Mouse (Mus musculus) left cerebral cortex, adult 8-10 months (tissue): ENCODE results near the gene Pnn. TPM values are rescaled to one million over a fixed set of nuclear protein-coding genes. Genes with fewer than 3 reads are reported as not detected.
"Not testable (repeated sequence)": the region's sequence is repeated elsewhere in the genome, so short reads cannot be mapped to it uniquely, and the experiment has no call there.

Source experiments
- DNase-seq, 2 experiments: peaks; one replicate each; pipeline ENCODE4 v3.0.0; 2022; ENCODE audit warnings: low spot score in 2 of 2
- total RNA-seq, 4 experiments: library from RNA; stranded (reverse); gene quantifications; 2 replicates each; pipeline ENCODE4 v1.2.4; 2022

Gene Pnn
- total RNA-seq = 10 to 100 TPM; 43.1 to 57.8 (median 49.0) TPM

- peak; percentile 91 to 97 for DNase-seq
Measured at GRCm38 (mm10) chr12:59066448-59067077, at the start of gene Pnn. Pnn (plus strand) TSS chr12:59066884.

- no peak for DNase-seq
Measured at GRCm38 (mm10) chr12:59017970-59018369, 48.7 kb upstream of the Pnn start.

GRCm38 (mm10) chr12:59019891-59020290 is 46.8 kb upstream of the Pnn start:
- DNase-seq = no peak

- no peak for DNase-seq
Measured at GRCm38 (mm10) chr12:59021306-59021705, 45.4 kb upstream of the Pnn start.

GRCm38 (mm10) chr12:59032101-59032500 is 34.6 kb upstream of the Pnn start:
- DNase-seq = no peak

GRCm38 (mm10) chr12:59039162-59039970 is 27.3 kb upstream of the Pnn start:
- no peak for DNase-seq

GRCm38 (mm10) chr12:59039971-59040844 is 26.5 kb upstream of the Pnn start:
- no peak for DNase-seq

GRCm38 (mm10) chr12:59040851-59041250 is 25.8 kb upstream of the Pnn start:
- DNase-seq = no peak

- no peak for DNase-seq
Measured at GRCm38 (mm10) chr12:59052470-59052869, 14.2 kb upstream of the Pnn start.

GRCm38 (mm10) chr12:59053166-59053565 is 13.5 kb upstream of the Pnn start:
- DNase-seq = no peak

- no peak for DNase-seq
Measured at GRCm38 (mm10) chr12:59053976-59054375, 12.7 kb upstream of the Pnn start.

- no peak for DNase-seq
Measured at GRCm38 (mm10) chr12:59055196-59055850, 11.4 kb upstream of the Pnn start.

GRCm38 (mm10) chr12:59056222-59056621 is 10.5 kb upstream of the Pnn start:
- no peak for DNase-seq

- DNase-seq = not testable (repeated sequence)
Measured at GRCm38 (mm10) chr12:59058242-59058641, 8.4 kb upstream of the Pnn start.

GRCm38 (mm10) chr12:59060322-59060721 is 6.4 kb upstream of the Pnn start:
- DNase-seq = no peak

GRCm38 (mm10) chr12:59060993-59061595 is 5.6 kb upstream of the Pnn start, which contains the start of gene Trappc6b:
Trappc6b (minus strand) TSS chr12:59061472.
- DNase-seq = peak; percentile 64 to 74

- no peak for DNase-seq
Measured at GRCm38 (mm10) chr12:59064837-59065236, 1.8 kb upstream of the Pnn start.

- DNase-seq = no peak
Measured at GRCm38 (mm10) chr12:59065776-59066175, 908 bp upstream of the Pnn start.

- DNase-seq = peak in 1 of 2 experiments; percentile 11
Measured at GRCm38 (mm10) chr12:59067095-59067494, 411 bp downstream of the Pnn start.

GRCm38 (mm10) chr12:59068791-59069190 is 2.1 kb downstream of the Pnn start:
- DNase-seq = no peak

- peak in 1 of 2 experiments; percentile 44 for DNase-seq
Measured at GRCm38 (mm10) chr12:59072286-59072685, 5.6 kb downstream of the Pnn start.
